Mouse (Mus musculus) hindbrain, embryonic 15.5 days (tissue): ENCODE measurements at regions not wholly inside any gene's neighbourhood (a gene's known extent, or its start where the extent isn't known, plus 50 kb on each side); places are given as distances from the start of the nearest gene placed in this dataset.

Experiments
- ATAC-seq: fragments of 200-750 bp; cut with Nextera tagmentation; 2 replicates; pipeline ENCODE4 v1.8.0; 2017; ENCODE audit warnings: low read depth, moderate number of reproducible peaks, moderate TSS enrichment; ENCODE audit not compliant: low FRiP score
- H3K27ac ChIP-seq: fragments of 300-500 bp; sonication (generic); replicated peaks from 2 replicates; pipeline ENCODE4 v1.5.1; 2015; ENCODE audit warnings: mild to moderate bottlenecking, inconsistent platforms
- H3K27me3 ChIP-seq: fragments of 300-500 bp; sonication (generic); 2 replicates; pipeline ENCODE4 v1.6.1; 2015; ENCODE audit warnings: control low read depth, inconsistent platforms
- H3K36me3 ChIP-seq: fragments of 300-500 bp; sonication (generic); 2 replicates; pipeline ENCODE4 v1.6.1; 2015; ENCODE audit warnings: control low read depth, inconsistent platforms
- H3K4me1 ChIP-seq: fragments of 300-500 bp; sonication (generic); replicated peaks from 2 replicates; pipeline ENCODE4 v1.6.1; 2015; ENCODE audit warnings: control low read depth, inconsistent platforms
- H3K4me2 ChIP-seq: fragments of 300-500 bp; sonication (generic); 2 replicates; pipeline ENCODE4 v1.6.1; 2015; ENCODE audit warnings: moderate library complexity, mild to moderate bottlenecking, inconsistent platforms
- H3K4me3 ChIP-seq: fragments of 300-500 bp; sonication (generic); 2 replicates; pipeline ENCODE4 v1.5.1; 2015; ENCODE audit warnings: mild to moderate bottlenecking, inconsistent platforms
- H3K9ac ChIP-seq: fragments of 300-500 bp; sonication (generic); 2 replicates; pipeline ENCODE4 v1.6.1; 2015; ENCODE audit warnings: inconsistent platforms
- H3K9me3 ChIP-seq: fragments of 300-500 bp; sonication (generic); 2 replicates; pipeline ENCODE4 v1.6.1; 2016; ENCODE audit warnings: control low read depth, inconsistent platforms
- WGBS: fragments of 180-500 bp; shearing (Covaris S2); methylation state at CpG from one replicate; pipeline ENCODE4 v1.1.7; 2015; 5-methylcytosine and 5-hydroxymethylcytosine counted together

DNA sequence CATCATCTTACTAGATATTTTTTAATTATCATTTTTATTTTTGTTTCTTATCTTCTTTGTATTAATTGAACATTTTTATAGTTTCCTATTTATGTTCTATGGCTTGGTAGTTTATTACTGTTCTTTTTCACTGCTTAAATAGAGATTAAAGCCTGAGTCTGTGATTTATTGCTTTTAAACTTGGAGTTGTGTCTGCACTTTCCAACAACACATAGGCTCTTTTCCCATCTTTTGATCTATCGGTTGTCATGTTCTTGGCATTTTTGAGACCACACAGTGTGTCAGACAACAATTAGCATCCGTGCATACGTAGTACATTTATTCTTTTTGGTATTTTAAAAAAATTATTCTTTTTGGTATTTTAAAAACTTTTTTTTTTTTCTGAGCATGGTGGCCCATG, 173.2 kb upstream of the Tcf21 start:
- 92% methylated on average over 3 of the region's 3 CpGs for WGBS
- Histone ChIP-seq H3K36me3 (no peaks in the 10 kb centered on the region), H3K27me3 (no peaks in the 10 kb centered on the region), H3K4me1 (no peaks in the 10 kb centered on the region), H3K4me3 (no peak overlapping the region), H3K9ac (no peak overlapping the region), H3K27ac (no peak overlapping the region), H3K9me3 (no peaks in the 10 kb centered on the region), H3K4me2 (no peak overlapping the region)
- ATAC-seq = no peak

DNA sequence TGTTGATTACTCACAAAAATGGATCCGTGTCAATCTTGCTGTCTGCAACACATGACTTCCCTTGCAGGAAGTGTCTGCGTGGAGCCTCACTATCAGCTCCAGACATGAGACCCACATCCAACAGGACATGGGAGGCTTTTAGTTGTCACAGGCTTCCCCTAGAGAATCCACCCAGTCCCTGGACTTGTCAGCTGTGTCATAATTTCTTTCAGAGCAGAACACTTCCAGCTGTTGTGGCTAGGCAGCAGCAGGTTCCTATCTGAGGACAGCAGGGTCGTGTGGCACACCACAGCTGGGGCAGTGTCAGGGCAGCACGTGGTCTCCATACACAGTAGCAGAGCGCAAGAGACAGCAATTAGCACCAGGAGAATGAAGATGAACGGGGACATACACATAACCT, 161.8 kb upstream of the Tcf21 start:
- no peak for ATAC-seq
- Histone ChIP-seq H3K9ac (no peak overlapping the region), H3K4me2 (no peak overlapping the region), H3K4me3 (no peak overlapping the region), H3K9me3 (no peaks in the 10 kb centered on the region), H3K27ac (no peak overlapping the region), H3K27me3 (no peaks in the 10 kb centered on the region), H3K4me1 (no peaks in the 10 kb centered on the region), H3K36me3 (no peaks in the 10 kb centered on the region)
- WGBS = 82% methylated on average over 6 of the region's 6 CpGs

DNA sequence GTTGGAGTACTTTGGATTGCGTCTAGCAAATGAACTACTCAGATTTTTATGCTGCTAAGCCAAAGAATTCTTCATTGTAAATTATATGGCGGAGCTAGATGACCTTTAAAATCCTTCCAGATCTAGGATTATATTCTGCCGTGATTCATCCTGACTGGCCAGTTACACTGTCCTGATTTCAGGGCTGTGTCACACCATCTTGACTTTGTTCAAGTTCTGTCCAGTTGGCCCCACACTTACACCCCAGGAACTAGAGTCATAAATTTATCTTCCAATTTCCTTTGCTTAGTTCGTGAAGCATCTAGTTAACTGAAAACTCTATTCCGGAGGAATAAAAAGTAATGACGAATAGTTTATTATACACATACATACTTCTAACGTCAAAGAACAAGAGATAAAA, 158.5 kb upstream of the Tcf21 start:
- Histone ChIP-seq H3K36me3 (no peaks in the 10 kb centered on the region), H3K27me3 (no peaks in the 10 kb centered on the region), H3K9me3 (no peaks in the 10 kb centered on the region), H3K4me1 (no peaks in the 10 kb centered on the region), H3K9ac (no peak overlapping the region), H3K27ac (no peak overlapping the region), H3K4me2 (no peak overlapping the region), H3K4me3 (no peak overlapping the region)
- 94% methylated on average over 7 of the region's 7 CpGs for WGBS
- no peak for ATAC-seq

DNA sequence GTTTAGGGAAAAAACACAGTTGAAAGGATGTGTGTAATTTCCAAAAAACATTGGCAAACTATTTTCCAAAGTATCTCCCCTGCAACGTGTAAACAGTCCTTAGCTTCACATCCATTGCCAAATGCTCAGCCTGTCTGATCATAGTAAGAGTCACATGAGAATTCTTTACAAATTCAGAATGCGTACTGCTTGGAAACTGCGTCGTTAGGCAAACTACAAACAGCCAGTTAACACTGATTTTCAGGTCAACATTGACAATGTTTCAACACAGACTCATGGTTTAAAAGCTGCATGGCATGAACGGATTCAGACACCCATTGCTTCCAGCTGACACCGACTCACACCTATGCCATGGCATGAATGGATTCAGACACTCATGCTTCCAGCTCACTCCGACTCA, 137.0 kb upstream of the Tcf21 start:
- Histone ChIP-seq H3K36me3 (no peaks in the 10 kb centered on the region), H3K27me3 (no peaks in the 10 kb centered on the region), H3K4me2 (no peak overlapping the region), H3K4me1 (no peaks in the 10 kb centered on the region), H3K4me3 (no peak overlapping the region), H3K9ac (no peak overlapping the region), H3K9me3 (no peaks in the 10 kb centered on the region), H3K27ac (no peak overlapping the region)
- ATAC-seq = no peak
- 82% methylated on average over 7 of the region's 7 CpGs for WGBS

DNA sequence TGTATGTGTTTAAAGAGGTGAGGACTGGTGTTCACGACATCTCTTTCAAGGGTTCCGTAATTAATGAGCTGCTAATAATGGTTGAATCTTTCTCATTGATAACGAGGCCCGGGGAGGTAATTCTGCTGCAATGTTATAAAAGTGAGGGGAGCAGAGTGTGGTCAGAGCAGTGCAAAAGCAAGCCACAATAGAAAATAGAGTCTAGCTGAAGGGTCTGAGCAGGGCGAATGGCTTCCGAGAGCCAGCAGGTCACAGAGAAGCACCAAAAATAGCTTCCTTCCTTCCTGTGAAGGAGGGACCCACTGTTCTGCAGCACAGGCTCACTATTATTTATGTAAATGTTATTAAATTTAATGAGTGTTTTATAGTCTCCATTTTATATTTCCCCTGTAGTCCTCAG, 133.3 kb upstream of the Tcf21 start:
- H3K27ac ChIP-seq = no peak overlapping the region
- no peak overlapping the region for H3K4me2 ChIP-seq
- no peaks in the 10 kb centered on the region for H3K4me1 ChIP-seq
- no peaks in the 10 kb centered on the region for H3K9me3 ChIP-seq
- no peaks in the 10 kb centered on the region for H3K36me3 ChIP-seq
- 73% methylated on average over 6 of the region's 6 CpGs for WGBS
- H3K9ac ChIP-seq = no peak overlapping the region
- no peaks in the 10 kb centered on the region for H3K27me3 ChIP-seq
- H3K4me3 ChIP-seq = no peak overlapping the region
- ATAC-seq = no peak

DNA sequence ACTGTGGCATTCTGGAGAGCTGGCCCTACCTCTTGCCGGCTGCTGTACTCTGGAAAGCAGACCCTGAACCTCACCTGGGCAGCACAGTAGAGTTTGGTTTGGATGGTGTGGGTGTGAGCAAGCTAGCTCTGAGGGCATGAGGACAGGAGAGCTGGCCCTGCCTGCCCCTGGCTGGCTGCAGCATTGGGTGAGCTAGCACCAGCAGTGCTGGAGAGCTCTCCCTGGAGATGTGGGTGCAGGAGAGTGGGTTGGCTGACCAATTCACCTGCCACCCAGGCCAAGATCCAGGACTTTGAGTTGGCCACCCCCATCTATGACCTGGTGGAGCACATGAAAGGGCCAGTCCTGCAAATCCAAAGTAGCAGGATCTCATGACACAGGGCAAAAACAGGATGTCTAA, 124.3 kb upstream of the Tcf21 start:
- no peak overlapping the region for H3K4me3 ChIP-seq
- no peaks in the 10 kb centered on the region for H3K9me3 ChIP-seq
- ATAC-seq = no peak
- H3K27ac ChIP-seq = no peak overlapping the region
- no peaks in the 10 kb centered on the region for H3K4me1 ChIP-seq
- 100% methylated on average over 1 of the region's 1 CpGs for WGBS
- no peak overlapping the region for H3K9ac ChIP-seq
- H3K36me3 ChIP-seq = no peaks in the 10 kb centered on the region
- no peak overlapping the region for H3K4me2 ChIP-seq
- H3K27me3 ChIP-seq = no peaks in the 10 kb centered on the region

DNA sequence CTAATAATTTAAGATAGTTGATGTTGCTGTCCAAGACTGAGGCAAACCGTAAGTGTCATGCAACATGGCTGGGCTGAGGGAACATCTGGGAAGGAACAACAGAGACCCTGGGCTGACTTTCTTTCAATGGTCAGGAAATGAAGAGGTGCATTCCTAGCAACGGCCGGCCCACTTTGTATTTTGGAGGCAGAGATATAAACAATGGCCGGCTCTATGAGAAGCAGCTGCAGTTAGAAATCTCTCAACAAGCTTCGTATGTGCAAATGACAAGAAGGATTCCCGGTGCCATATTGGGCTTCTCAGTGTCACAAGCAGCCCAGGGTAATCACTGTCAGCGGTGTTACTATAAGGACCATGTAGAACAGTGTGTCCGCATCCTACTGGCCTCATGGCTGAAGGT, 108.0 kb upstream of the Tcf21 start:
- Histone ChIP-seq H3K4me1 (no peaks in the 10 kb centered on the region), H3K4me3 (no peak overlapping the region), H3K36me3 (no peaks in the 10 kb centered on the region), H3K9ac (no peak overlapping the region), H3K27me3 (no peaks in the 10 kb centered on the region), H3K27ac (no peak overlapping the region), H3K9me3 (no peaks in the 10 kb centered on the region), H3K4me2 (no peak overlapping the region)
- ATAC-seq = no peak
- WGBS = 88% methylated on average over 8 of the region's 8 CpGs

DNA sequence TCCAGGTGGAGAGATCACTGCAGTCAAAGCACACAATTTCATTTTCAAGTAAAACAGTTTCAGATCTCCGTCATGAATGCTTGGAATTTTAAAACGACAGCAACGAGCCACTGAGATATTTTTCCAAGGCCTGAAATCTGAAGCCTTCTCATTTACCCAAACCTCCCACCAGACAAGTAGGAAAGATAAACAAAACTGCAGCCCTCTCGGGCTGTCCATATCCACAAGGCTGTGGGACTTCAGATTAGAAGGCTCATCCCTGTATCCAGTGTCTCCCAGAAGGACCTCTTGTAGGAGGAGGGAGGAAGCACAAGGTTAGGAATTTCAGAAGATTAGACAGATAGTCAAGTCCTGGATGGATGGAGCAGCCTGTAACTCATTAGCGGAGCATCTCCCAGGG, 106.1 kb upstream of the Tcf21 start:
- 85% methylated on average over 5 of the region's 5 CpGs for WGBS
- H3K9ac ChIP-seq = no peak overlapping the region
- H3K4me3 ChIP-seq = no peak overlapping the region
- H3K4me2 ChIP-seq = no peak overlapping the region
- H3K36me3 ChIP-seq = no peaks in the 10 kb centered on the region
- H3K27ac ChIP-seq = no peak overlapping the region
- no peaks in the 10 kb centered on the region for H3K9me3 ChIP-seq
- ATAC-seq = no peak
- H3K27me3 ChIP-seq = no peaks in the 10 kb centered on the region
- H3K4me1 ChIP-seq = no peaks in the 10 kb centered on the region

- Histone ChIP-seq H3K36me3 (no peaks in the 10 kb centered on the region), H3K9ac (no peak overlapping the region), H3K4me2 (no peak overlapping the region), H3K27ac (no peak overlapping the region), H3K9me3 (no peaks in the 10 kb centered on the region), H3K27me3 (no peaks in the 10 kb centered on the region), H3K4me3 (no peak overlapping the region), H3K4me1 (no peaks in the 10 kb centered on the region)
- no peak for ATAC-seq
- 78% methylated on average over 11 of the region's 11 CpGs for WGBS
Measured at GRCm38 (mm10) chr10:22921035-22921965, 101.3 kb upstream of the Tcf21 start.

DNA sequence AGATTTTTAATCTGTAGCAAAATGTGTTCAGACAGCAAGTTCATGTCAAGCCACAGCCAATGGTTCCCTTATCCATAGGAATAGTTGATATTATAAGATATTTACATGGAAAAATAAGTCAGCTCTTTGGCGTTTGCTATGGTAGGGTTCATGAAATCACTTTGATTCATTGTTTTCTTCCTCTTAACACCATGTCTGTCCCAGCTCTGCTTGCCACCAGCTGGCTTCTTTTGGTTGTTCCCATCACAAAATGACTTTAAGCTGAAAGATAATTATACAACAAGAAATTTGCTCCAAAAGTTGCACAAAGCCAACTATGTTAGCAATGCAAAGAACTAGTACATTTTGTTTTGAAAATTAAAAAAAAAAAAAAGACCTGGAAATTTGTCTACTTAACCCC, 99.9 kb upstream of the Tcf21 start:
- WGBS = 93% methylated on average over 1 of the region's 1 CpGs

GRCm38 (mm10) chr10:22917797-22918196, 97.8 kb upstream of the Tcf21 start:
- Histone ChIP-seq H3K4me3 (no peak overlapping the region), H3K4me1 (no peaks in the 10 kb centered on the region), H3K27me3 (no peaks in the 10 kb centered on the region), H3K9ac (no peak overlapping the region), H3K9me3 (no peaks in the 10 kb centered on the region), H3K36me3 (no peaks in the 10 kb centered on the region), H3K27ac (no peak overlapping the region), H3K4me2 (no peak overlapping the region)
- ATAC-seq = no peak
- WGBS = 97% methylated on average over 1 of the region's 1 CpGs

More for the DNA sequence above, 99.9 kb upstream of the Tcf21 start:
- no peaks in the 10 kb centered on the region for H3K9me3 ChIP-seq
- H3K4me3 ChIP-seq = no peak overlapping the region
- no peak overlapping the region for H3K4me2 ChIP-seq
- H3K9ac ChIP-seq = no peak overlapping the region
- no peaks in the 10 kb centered on the region for H3K4me1 ChIP-seq
- ATAC-seq = no peak
- no peaks in the 10 kb centered on the region for H3K27me3 ChIP-seq
- no peaks in the 10 kb centered on the region for H3K36me3 ChIP-seq
- no peak overlapping the region for H3K27ac ChIP-seq

- Histone ChIP-seq H3K4me2 (no peak overlapping the region), H3K9me3 (no peaks in the 10 kb centered on the region), H3K27me3 (no peaks in the 10 kb centered on the region), H3K4me1 (no peaks in the 10 kb centered on the region), H3K27ac (no peak overlapping the region), H3K4me3 (no peak overlapping the region), H3K9ac (no peak overlapping the region), H3K36me3 (no peaks in the 10 kb centered on the region)
- no peak for ATAC-seq
- WGBS = 80% methylated on average over 6 of the region's 6 CpGs
Measured at GRCm38 (mm10) chr10:22915785-22916514, 96.0 kb upstream of the Tcf21 start.
